Mouse (Mus musculus) ES-E14 (cell line): Measurements from ENCODE around the gene Apbb1ip. TPM values are rescaled to one million over a fixed set of nuclear protein-coding genes. Genes with fewer than 3 reads are reported as not detected.

Experiments
- DNase-seq: peaks from one replicate; pipeline ENCODE4 v3.0.0-alpha.2; 2013; ENCODE audit warnings: low read depth, low spot score
- H3K27ac ChIP-seq: 2 replicates; pipeline ENCODE4 v1.5.1; 2012; ENCODE audit warnings: low read depth, mild to moderate bottlenecking, low read length, moderate library complexity, mixed read lengths; ENCODE audit not compliant: poor library complexity, insufficient read depth, severe bottlenecking
- H3K36me3 ChIP-seq: 2 replicates; pipeline ENCODE4 v1.6.1; 2012; ENCODE audit warnings: mild to moderate bottlenecking, low read length, moderate library complexity, mixed read lengths; ENCODE audit not compliant: control insufficient read depth, poor library complexity, insufficient read depth, severe bottlenecking
- H3K4me1 ChIP-seq, 2 experiments: fragments of 150-350 bp in 1 of 2; sonication (generic) in 1 of 2; 2 replicates each; pipeline ENCODE4 v1.6.1; 2012; ENCODE audit warnings: low read length in 2 of 2, mild to moderate bottlenecking in 1 of 2, mixed read lengths in 1 of 2; ENCODE audit not compliant: control insufficient read depth in 2 of 2, insufficient read depth in 2 of 2, poor library complexity in 1 of 2
- H3K4me3 ChIP-seq, 2 experiments: fragments of 150-350 bp in 1 of 2; sonication (generic) in 1 of 2; 2 replicates each; pipeline ENCODE4 v1.5.1; 2012; ENCODE audit warnings: low read length in 2 of 2, low read depth in 1 of 2, mild to moderate bottlenecking in 1 of 2, mixed read lengths in 1 of 2; ENCODE audit not compliant: insufficient read depth in 1 of 2, poor library complexity in 1 of 2, severe bottlenecking in 1 of 2
- H3K9ac ChIP-seq: 2 replicates; pipeline ENCODE4 v1.6.1; 2012; ENCODE audit warnings: low read depth, mild to moderate bottlenecking, low read length, mixed read lengths; ENCODE audit not compliant: poor library complexity, insufficient read depth, severe bottlenecking
- H3K9me3 ChIP-seq: fragments of 150-350 bp; sonication (generic); 2 replicates; pipeline ENCODE4 v1.6.1; 2012; ENCODE audit warnings: low read depth, mild to moderate bottlenecking, low read length; ENCODE audit not compliant: control insufficient read depth, insufficient read depth
- CHD2 ChIP-seq: IDR thresholded peaks from 2 replicates; pipeline ENCODE4 v1.6.1; 2014; ENCODE audit warnings: mild to moderate bottlenecking, low read depth, low read length, inconsistent platforms
- HCFC1 ChIP-seq: IDR thresholded peaks from 2 replicates; pipeline ENCODE4 v1.6.1; 2012; ENCODE audit warnings: low read length, inconsistent platforms, borderline replicate concordance; ENCODE audit not compliant: insufficient read depth
- MAFK ChIP-seq: IDR thresholded peaks from 2 replicates; pipeline ENCODE4 v1.6.1; 2014; ENCODE audit warnings: mild to moderate bottlenecking, low read depth, low read length, inconsistent platforms; ENCODE audit not compliant: insufficient read depth
- ZC3H11A ChIP-seq: IDR thresholded peaks from 2 replicates; pipeline ENCODE4 v1.6.1; 2012; ENCODE audit warnings: low read depth, mild to moderate bottlenecking, inconsistent platforms, low read length, borderline replicate concordance
- ZNF384 ChIP-seq: IDR thresholded peaks from 2 replicates; pipeline ENCODE4 v1.6.1; 2012; ENCODE audit warnings: low read depth, low read length, inconsistent platforms
- in situ Hi-C, 2 experiments: fragments of 600-800 bp; cut with MboI; formaldehyde crosslinking; loops; one replicate each; pipeline ENCODE4 v1.15.1; 2025; ENCODE audit warnings: low sequenced_read_pairs in 2 of 2, inconsistent platforms in 1 of 2; ENCODE audit not compliant: unreplicated experiment in 2 of 2
- total RNA-seq: library from RNA; depleted of rRNA; stranded (reverse); fragments of 300-350 nt; gene quantifications from 2 replicates; pipeline ENCODE4 v1.2.3, GENCODE M21; 2012

Gene Apbb1ip
- total RNA-seq, 1 experiment: 0.18 TPM

- no peak overlapping the region for H3K4me3 ChIP-seq
- DNase-seq: no peak
- in situ Hi-C loops: loop anchor here (25.0 kb wide), 2 partner anchors 904 to 929 kb away; no protein-coding TSS in a partner anchor
- no peak overlapping the region for H3K27ac ChIP-seq
- no peaks in the 10 kb centered on the region for H3K9me3 ChIP-seq
- TF ChIP-seq CHD2: no peak
- no peak for TF ChIP-seq MAFK
- no peak for TF ChIP-seq ZC3H11A
- TF ChIP-seq ZNF384: no peak
- TF ChIP-seq HCFC1: no peak
- no peak overlapping the region for H3K9ac ChIP-seq
- no peaks in the 10 kb centered on the region for H3K36me3 ChIP-seq
- no peaks in the 10 kb centered on the region for H3K4me1 ChIP-seq
Observed at GRCm38 (mm10) chr2:22865818-22866217, 91.9 kb downstream of the Apbb1ip start.

- H3K4me3 ChIP-seq: no peak overlapping the region
- no peaks in the 10 kb centered on the region for H3K9me3 ChIP-seq
- DNase-seq: no peak
- in situ Hi-C loops: loop anchor here (25.0 kb wide), 2 partner anchors 905 to 930 kb away; no protein-coding TSS in a partner anchor
- H3K27ac ChIP-seq: no peak overlapping the region
- no peaks in the 10 kb centered on the region for H3K4me1 ChIP-seq
- no peak for TF ChIP-seq ZNF384
- no peak for TF ChIP-seq ZC3H11A
- no peak for TF ChIP-seq MAFK
- no peak overlapping the region for H3K9ac ChIP-seq
- H3K36me3 ChIP-seq: no peaks in the 10 kb centered on the region
Observed at GRCm38 (mm10) chr2:22866894-22867424, 93.1 kb downstream of the Apbb1ip start.

GRCm38 (mm10) chr2:22873159-22873558, 99.3 kb downstream of the Apbb1ip start:
- in situ Hi-C loops: loop anchor here (25.0 kb wide), 2 partner anchors 911 to 936 kb away; no protein-coding TSS in a partner anchor
- H3K4me1 ChIP-seq: no peaks in the 10 kb centered on the region
- no peaks in the 10 kb centered on the region for H3K36me3 ChIP-seq
- no peak overlapping the region for H3K27ac ChIP-seq
- no peaks in the 10 kb centered on the region for H3K9me3 ChIP-seq
- H3K4me3 ChIP-seq: no peak overlapping the region
- no peak overlapping the region for H3K9ac ChIP-seq
- no peak for DNase-seq
- TF ChIP-seq MAFK: no peak
- TF ChIP-seq ZNF384: no peak
- no peak for TF ChIP-seq ZC3H11A
- TF ChIP-seq CHD2: no peak

GRCm38 (mm10) chr2:22874628-22875027, 100.7 kb downstream of the Apbb1ip start:
- no peak for DNase-seq
- no peaks in the 10 kb centered on the region for H3K36me3 ChIP-seq
- peak overlapping the region in 1 of 2 experiments; percentile 35; a peak in 2 of 4 replicates for H3K4me3 ChIP-seq
- no peak overlapping the region for H3K9ac ChIP-seq
- no peak overlapping the region for H3K27ac ChIP-seq
- in situ Hi-C loops: loop anchor here (25.0 kb wide), 2 partner anchors 912 to 937 kb away; no protein-coding TSS in a partner anchor
- no peaks in the 10 kb centered on the region for H3K9me3 ChIP-seq
- TF ChIP-seq HCFC1: no peak
- no peak for TF ChIP-seq ZNF384
- no peak for TF ChIP-seq MAFK
- TF ChIP-seq ZC3H11A: no peak
- no peak for TF ChIP-seq CHD2
- H3K4me1 ChIP-seq: no peaks in the 10 kb centered on the region

GRCm38 (mm10) chr2:22876614-22877013, 102.7 kb downstream of the Apbb1ip start:
- H3K36me3 ChIP-seq: no peaks in the 10 kb centered on the region
- no peak for TF ChIP-seq CHD2
- no peak for TF ChIP-seq MAFK
- no peak for TF ChIP-seq HCFC1
- TF ChIP-seq ZC3H11A: no peak
- TF ChIP-seq ZNF384: no peak
- H3K9ac ChIP-seq: no peak overlapping the region
- no peaks in the 10 kb centered on the region for H3K4me1 ChIP-seq
- no peaks in the 10 kb centered on the region for H3K9me3 ChIP-seq
- H3K4me3 ChIP-seq: no peak overlapping the region
- DNase-seq: no peak
- in situ Hi-C loops: no loop called here
- H3K27ac ChIP-seq: no peak overlapping the region
